Mouse (Mus musculus): ENCODE measurements at regions not wholly inside any gene's neighbourhood (a gene's known extent, or its start where the extent isn't known, plus 50 kb on each side); places are given as distances from the start of the nearest gene placed in this dataset.

DNA sequence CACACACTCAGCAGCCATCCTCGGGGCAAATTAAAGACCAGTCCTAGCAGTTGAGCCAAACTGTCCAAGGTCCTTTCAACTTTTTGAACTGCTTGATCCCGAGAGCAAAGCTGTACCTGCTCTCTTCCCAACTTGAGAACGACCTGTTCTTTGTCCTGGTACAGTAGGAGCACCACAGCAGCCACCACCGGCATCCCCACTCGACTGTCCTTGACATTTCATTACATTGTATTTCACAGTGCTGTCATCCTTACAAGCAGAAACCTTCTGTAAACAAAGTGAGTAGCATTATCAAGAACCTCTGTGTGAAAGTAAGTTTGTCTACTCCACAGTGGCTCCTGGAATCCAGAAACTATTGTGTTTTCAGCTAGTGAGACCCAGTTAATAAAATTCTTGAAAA is 240.2 kb upstream of the Zfp462 start:
- DNase-seq, result no peak

DNA sequence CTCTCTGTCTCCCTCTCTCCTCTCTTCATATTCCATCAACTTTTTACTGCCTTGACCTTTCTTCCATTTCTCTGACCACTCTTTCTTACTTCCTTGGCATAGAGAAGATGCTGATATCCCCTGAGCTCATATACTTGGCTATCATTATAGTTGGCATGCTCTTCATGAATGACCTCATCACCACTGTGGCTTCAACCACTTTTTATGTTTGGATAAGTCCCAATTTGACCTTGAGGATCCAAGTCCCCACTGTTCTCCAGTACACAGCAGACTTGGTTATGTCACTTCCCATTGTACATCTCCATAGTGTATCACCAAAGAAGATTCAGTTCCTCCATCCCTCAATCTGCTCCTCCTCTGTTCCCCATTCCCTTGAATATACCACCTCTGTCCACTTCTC is 235.1 kb upstream of the Zfp462 start:
- no peak for DNase-seq

DNA sequence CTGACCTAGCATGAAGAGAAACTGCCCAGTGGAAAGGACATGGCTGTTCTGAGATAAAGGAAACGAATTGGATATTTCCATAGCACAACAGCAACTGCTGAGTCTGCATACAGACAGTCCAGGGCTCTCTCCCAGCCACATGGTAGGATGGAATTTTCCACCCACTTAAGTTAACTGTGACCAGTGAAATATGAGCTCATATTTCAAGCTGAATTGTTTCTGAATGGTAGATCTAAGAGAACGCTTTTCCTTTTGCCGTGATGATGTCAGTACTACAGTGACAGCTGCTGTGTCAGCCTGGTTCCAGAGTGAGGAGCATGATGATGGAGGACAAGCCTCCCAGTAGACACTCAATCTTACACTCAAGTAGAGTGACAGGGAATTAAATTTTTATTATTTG is 231.9 kb upstream of the Zfp462 start:
- DNase-seq, result peak; percentile 16

DNA sequence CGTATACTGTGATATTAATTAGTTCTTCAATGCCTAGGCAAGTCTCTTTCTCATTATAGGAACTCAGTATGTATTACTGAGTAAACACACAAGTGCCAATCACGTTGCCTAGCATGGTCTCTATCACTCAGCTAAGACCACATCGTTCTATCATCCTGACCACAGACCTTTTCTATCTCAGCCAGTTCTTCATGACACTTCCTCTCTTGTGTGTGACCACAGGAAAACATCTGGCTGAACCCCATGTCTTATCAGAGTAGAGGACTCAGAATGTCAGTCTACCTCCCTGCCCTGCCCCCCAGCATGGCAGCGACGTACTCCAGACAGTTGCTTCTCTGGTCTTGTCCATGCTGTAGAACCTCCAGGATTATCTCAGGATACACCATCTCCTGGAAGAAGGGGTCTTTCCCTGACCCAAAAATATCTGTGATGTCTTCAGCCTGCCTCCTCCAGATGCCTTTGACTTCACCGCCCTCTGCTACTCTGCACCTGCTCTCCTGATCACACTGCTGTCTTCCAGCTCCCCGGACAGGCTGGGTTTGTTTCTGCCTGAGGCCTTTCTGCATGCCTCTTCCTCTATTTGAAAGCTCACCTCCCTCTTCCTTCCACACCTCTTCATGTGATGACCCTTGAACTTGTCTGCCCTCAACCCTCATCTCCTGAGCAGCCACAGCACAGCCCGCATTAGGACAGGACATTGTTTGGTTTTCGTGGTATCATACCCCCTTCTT is 230.1 kb upstream of the Zfp462 start:
- DNase-seq, result no peak

DNA sequence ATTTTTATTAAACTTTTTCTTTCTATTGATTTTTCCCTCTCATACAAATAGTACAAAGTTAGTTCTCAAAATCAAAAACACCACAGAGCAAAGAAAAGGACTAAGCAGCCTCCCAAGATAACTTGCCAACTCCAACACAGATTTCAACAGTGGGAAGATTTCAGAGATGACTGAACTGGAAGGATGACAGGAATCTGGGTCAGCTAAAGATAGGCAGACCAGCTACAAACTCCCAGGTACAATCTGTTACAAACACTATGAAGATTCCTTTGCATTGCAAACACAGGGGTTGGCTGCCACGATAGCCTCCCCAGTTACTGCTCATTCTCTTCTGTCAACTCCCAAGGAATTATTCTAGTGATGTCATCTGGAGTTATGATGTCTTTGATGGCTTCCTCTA is 226.8 kb upstream of the Zfp462 start:
- no peak for DNase-seq

- no peak for DNase-seq
Observed at GRCm38 (mm10) chr4:54739001-54739400, 205.8 kb upstream of the Zfp462 start.

DNA sequence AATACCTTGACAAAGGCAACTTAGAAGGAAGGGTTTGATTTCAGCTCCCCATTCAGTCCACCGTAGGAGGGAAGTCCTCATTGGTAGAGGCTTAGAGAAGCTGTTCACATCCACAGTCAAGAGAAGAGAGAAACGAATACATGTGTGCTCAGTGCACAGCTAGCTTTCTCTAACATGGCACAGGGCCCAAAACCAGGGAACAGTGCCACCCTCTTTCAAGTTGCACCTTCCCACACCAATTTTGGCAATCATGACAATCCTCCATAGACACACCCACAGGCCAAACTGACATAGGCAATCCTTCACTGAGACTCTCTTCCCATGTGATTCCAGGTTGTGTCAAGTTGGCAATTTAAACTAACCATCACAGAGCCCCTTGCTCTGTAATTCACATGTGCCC is 193.4 kb upstream of the Zfp462 start:
- no peak for DNase-seq

GRCm38 (mm10) chr4:54756441-54756840 is 188.4 kb upstream of the Zfp462 start:
- no peak for DNase-seq

DNA sequence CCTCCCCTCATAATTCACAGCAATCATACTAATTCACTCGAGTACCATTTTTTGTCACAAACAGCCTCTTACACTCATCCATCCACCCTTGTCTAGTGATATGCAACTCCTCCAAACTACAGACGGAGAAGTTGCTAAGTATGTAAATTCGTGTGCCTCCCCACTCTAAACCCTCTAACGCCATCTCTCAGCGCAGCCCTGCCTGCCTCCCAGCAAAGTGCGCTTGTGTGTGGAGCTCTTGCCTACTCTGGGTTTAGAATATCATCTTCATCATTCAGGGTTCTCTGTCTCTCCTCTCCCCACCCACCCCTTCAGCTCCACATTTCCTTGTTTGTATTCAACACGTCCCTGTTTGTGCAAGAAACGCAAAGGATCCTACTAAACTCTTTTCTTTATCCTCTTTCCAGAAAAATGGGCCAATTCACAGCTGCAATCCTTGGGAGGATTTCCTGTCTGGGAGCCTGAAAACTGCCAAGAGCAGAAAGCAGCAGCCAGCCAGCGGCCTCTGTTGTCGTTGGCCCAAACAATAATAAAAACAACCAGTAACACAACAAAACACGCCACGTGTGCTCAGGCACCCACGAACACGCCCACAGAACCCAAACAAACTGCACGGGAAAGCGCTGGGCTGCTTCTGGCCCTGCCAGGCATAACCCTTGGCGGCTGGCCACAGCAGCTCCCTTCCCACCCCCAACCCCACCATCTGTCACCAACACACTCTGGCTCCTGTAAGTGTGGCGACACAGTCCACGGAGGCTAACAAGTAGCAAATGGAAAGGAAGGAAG is 186.9 kb upstream of the Zfp462 start:
- peak; percentile 63 for DNase-seq

DNA sequence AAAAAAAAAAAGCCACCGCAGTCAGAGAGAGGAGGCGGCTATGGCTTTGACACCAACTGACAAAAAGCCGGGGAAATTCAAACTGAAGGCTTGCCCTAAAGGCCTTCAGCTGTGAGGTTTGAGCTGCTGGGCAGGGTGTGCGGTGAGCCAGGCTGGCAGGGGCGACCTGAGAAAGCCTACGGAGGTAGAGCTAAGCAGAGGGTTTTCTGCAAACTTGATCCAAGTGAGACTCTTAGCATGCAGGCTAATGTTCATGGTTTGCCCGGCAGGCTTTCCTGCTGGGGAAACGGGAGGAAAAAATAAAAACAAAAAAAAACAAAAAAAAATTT is 186.4 kb upstream of the Zfp462 start:
- DNase-seq, result no peak

- peak; percentile 19 for DNase-seq
Observed at GRCm38 (mm10) chr4:54761257-54761656, 183.6 kb upstream of the Zfp462 start.

DNA sequence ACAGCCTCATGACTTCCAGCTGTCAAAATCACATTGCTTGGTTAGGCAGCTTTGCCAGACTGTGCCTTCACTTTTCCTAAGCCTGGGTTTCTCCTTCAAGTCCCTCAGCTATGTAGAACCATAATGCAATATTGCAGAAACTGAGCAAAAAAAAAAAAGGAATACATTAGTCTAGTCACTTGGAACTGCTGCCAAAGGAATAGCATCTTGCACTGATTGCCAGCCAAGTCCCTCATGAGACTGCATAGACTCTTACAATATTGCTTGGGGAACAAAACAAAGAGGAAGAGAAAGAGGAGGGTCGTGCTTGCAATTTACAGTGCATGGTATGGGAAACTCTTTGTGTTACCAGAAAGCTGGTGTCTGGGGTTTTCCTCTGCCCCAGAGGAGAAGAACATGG is 179.8 kb upstream of the Zfp462 start:
- no peak for DNase-seq

DNA sequence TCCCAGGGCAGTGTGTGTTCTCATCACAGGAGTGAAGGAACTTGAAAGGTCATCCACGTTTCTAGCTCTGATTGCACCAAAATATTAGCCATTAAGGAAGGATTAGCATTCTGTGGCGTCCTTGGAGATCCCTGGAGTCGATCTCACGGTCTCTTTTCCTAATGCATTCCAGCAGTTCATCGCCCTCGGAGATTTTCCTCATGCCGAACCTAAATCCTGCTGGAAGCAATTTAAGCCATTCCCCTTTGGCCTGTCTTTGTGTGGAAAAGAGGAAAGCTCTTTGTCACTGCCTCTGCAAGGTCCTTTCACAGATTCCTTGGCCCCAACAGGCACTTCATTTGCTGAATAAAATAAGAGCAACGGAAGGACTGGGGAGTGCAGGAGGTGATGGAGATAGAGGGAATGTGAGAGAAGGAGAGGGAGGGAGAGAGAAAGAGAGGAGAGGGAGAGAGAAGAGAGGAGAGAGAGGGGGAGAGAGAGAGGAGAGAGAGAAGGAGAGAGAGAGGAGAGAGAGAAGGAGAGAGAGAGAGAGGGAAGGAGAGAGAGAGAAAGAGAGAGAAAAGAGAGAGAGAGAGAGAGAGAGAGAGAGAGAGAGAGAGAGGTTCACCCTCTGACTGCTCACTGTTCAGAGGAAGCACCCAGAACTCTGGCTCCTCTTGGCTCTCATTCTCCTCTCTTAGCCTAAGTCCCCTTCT is 177.2 kb upstream of the Zfp462 start:
- DNase-seq, result no peak

GRCm38 (mm10) chr4:54768836-54769235 is 176.0 kb upstream of the Zfp462 start:
- no peak for DNase-seq

DNA sequence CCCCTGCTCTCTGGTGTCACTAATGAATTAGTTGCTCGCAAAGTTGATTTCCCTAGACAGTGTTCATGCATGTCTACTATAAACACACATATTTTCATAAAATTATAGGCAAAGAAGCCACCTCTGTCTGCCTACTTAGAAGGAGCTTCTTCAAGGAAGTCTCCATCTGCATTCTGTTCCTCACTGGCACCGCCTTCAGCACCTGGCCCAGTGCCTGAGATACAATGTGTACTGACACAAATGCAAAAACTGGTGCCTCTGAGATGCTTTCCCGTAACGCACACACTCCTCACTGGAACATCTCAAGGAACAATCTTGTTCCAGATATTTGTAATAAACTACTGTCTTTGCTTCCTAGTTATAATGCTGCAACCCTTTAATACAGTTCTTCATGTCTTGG is 170.8 kb upstream of the Zfp462 start:
- DNase-seq, result no peak

DNA sequence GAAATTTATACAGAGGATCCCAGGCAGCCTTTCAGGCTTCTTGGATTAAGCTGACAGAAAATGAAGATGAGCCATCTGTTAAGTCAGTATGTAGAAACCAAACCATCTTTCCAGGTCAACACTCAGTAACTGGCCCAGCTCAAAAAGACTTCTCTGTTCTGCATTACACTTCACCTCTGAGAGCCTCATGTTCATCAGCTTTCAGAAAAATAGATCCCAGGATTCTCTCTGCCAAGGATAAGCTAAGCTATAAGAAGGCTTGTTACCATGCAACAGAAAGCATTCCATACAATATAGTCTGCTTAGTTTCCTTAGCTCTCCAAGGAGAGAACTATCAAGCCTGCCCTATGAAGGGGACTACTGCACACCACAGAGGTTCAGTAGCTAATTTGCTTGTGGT is 170.1 kb upstream of the Zfp462 start:
- no peak for DNase-seq

GRCm38 (mm10) chr4:54780511-54780910 is 164.3 kb upstream of the Zfp462 start:
- DNase-seq, result no peak

GRCm38 (mm10) chr4:54791217-54791742 is 153.6 kb upstream of the Zfp462 start:
- no peak for DNase-seq

DNA sequence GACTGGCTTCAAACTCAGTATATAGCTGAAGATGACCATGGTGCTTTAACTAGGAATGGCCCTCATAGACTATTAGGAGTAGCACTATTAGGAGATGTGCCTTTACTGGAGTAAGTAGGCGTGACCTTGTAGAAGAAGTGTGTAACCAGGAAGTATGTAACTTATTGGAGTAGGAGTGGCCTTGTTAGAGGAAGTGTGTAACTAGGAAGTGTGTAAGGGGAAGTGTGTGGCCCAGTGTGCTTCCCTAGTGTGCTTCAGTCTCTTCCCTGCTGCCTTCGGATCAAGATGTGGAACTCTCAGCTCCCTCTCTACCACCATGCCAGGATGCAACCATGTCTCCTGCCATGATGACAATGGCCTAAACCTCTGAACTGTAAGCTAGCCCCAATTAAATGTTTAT is 151.0 kb upstream of the Zfp462 start:
- no peak for DNase-seq

DNA sequence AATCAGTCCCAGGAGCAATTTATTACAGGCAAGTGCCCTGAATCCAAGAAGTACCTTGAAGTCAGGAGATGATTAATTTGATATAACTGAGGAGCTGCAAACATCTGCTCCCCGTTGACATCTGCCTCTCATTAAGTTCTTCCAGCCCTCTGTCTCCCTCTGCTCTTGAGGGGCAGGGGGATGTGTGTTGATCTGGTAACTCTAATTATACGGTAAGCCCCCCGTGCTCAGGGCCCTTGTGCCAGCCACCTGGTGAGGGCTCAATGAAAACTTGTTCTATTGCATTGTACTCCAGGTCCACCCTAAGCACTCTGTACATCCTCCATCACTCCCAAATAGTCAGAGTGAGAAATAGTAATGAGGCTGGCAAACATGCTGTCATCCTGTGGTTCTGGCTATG is 149.6 kb upstream of the Zfp462 start:
- DNase-seq, result no peak

- no peak for DNase-seq
Observed at GRCm38 (mm10) chr4:54798523-54798922, 146.3 kb upstream of the Zfp462 start.

DNA sequence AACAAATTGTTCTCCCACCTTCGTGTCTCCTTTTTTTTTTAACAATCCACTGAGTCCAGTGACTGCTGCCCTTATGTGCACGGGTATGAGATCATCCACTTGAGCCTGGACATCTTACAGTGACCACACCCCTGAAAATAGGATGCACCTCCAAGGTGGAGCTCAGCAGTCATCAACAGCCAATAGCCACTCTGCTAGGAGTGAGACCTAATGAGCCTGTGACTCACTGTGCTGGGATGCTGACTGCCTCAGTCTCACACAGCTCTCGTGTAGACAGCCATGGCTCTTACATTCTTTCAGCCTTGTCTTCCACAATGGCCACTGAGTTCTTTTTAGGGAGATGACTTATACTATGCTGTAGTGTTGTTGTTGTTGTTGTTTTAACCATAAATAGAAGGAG is 133.7 kb upstream of the Zfp462 start:
- no peak for DNase-seq

DNA sequence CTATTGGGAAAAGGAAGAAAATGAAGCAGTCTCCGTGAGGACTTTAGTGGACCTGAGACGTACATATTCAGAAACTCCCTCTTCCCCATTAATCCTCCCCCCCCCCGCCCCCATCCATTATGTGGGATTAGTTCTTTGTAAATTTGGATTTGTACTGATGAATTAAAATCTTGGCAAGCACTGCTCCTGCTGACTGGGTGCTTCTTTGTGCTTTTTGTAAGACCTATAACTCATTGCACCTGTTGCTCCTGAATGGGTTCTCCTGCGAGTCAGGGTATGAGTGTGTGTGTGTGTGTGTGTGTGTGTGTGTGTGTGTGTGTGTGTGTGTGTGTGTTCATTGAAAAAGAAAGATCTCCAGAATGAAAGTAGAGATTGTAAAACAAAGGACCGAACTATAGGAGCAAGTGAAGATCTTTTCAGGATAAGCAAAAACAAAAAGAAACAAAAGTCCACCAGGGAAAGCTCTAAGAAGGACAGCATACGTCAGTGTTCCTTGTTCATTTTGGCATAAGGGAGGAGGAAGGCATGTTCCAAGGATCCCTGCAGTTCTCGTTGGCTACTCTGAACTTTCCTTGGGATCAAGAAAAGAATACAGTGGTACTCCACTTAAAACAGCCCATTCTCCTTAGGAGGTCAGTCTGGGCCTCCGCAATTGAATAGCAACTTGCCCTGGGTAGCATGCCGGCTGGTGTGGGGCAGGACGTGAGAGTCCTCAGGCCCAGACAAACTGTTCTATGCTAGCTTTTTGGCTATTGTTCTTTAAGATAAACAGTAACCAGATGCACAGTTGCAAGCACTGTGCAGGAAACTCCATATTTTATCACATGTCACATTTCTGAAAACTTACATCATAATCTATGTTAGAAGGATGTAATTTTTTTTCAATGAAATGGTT is 131.9 kb upstream of the Zfp462 start:
- DNase-seq, result no peak
